Mouse (Mus musculus) gastrocnemius, postnatal 4 days (tissue): ENCODE measurements around the gene Serinc3. TPM values are rescaled to one million over a fixed set of nuclear protein-coding genes. Genes with fewer than 3 reads are reported as not detected.

ENCODE experiments used
- total RNA-seq, 2 experiments: library from RNA; stranded (reverse); gene quantifications; 2 replicates each; pipeline ENCODE4 v1.2.3; 2021

Gene Serinc3
- total RNA-seq, 2 experiments from 2014 or later: 152 to 163 TPM

Other genes starting within 250 kb of the Serinc3 start
- gene Jph2, start 247.1 kb downstream of the Serinc3 start, total RNA-seq: 100 to 1,000 TPM; 166 to 199 TPM
- gene Oser1, start 220.4 kb downstream of the Serinc3 start, total RNA-seq: 10 to 100 TPM; 31.3 to 33.8 TPM
- gene Gdap1l1, start 206.7 kb downstream of the Serinc3 start, total RNA-seq: not detected
- 10 to 100 TPM; 19.6 to 21.6 TPM for gene Fitm2, start 172.5 kb downstream of the Serinc3 start, total RNA-seq
- gene R3hdml, start 152.8 kb downstream of the Serinc3 start, total RNA-seq: not detected
- under 1 TPM; 0.07 to 0.54 TPM for gene Hnf4a, start 138.3 kb downstream of the Serinc3 start, total RNA-seq
- 10 to 100 TPM; 15.5 to 17.1 TPM for gene Ttpal, start 42.8 kb downstream of the Serinc3 start, total RNA-seq
- 100 to 1,000 TPM; 153 to 176 TPM for gene Pkig, start 13.3 kb upstream of the Serinc3 start, total RNA-seq
- gene Ada, start 105.1 kb upstream of the Serinc3 start, total RNA-seq: 1 to 10 TPM; 2.6 to 2.9 TPM
- under 1 TPM; 0.91 to 0.93 TPM for gene Ccn5, start 175.7 kb upstream of the Serinc3 start, total RNA-seq
- not detected for gene Kcnk15, start 208.5 kb upstream of the Serinc3 start, total RNA-seq